Mouse (Mus musculus) spleen, postnatal 10 days (tissue): ENCODE results near the gene Treml2.
"Not testable (repeated sequence)": the region's sequence is repeated elsewhere in the genome, so short reads cannot be mapped to it uniquely, and the experiment has no call there.

Source experiments
- DNase-seq, 2 experiments: peaks; one replicate each; pipeline ENCODE4 v3.0.0; 2021 to 2022; ENCODE audit warnings: low spot score in 2 of 2

Gene Treml2

GRCm38 (mm10) chr17:48346834-48347233 is 47.5 kb downstream of the Treml2 start:
- no peak for DNase-seq

DNA sequence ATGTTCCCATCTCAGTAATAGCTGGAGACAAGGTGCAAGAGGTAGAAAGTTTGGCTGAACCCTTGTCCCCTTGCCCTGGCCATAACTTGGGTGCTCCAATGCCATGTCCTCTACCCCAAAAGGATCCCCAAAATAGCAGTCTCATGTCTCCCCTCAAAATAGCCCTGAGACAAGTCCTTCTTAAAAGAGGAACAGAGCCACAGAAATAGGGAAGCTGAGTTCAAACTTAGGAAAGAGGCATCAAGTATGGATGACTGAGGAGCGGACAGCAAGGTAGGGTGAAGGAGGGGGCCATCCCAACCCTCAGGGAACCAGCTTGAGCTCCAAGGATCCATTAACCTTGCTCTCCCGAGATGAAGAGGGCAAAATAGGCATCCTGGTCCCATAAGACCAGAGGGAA is 48.0 kb downstream of the Treml2 start:
- DNase-seq: no peak

GRCm38 (mm10) chr17:48350681-48351193 is 51.4 kb downstream of the Treml2 start:
- no peak for DNase-seq

- DNase-seq: not testable (repeated sequence)
Measured at GRCm38 (mm10) chr17:48352976-48353375, 53.7 kb downstream of the Treml2 start.

- no peak for DNase-seq
Measured at GRCm38 (mm10) chr17:48355822-48356221, 56.5 kb downstream of the Treml2 start.

GRCm38 (mm10) chr17:48357892-48358291 is 58.6 kb downstream of the Treml2 start:
- DNase-seq: no peak

DNA sequence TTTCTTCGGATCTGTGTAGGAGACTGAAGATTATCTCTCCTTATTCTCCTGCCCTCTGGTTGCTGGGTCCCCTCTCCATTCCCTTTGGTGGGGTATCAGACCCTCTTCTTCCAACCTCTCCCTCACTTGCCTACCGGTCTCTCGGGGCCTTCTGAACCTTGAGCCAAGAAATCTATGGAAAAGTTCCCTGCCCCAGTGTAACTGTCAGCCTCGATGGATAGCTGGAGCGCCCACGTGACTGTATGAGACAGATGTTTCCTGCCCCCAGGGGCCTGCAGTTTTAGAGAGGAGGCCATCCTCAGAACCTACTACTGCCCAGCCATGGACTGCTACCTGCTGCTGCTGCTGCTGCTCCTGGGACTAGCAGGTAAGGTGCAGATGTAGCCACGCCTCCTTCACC is 60.3 kb downstream of the Treml2 start, which contains the start of gene Treml1:
Gene Treml1, plus strand, starts transcription at position 301 of the 400 bp plus-strand sequence.
- DNase-seq: no peak

DNA sequence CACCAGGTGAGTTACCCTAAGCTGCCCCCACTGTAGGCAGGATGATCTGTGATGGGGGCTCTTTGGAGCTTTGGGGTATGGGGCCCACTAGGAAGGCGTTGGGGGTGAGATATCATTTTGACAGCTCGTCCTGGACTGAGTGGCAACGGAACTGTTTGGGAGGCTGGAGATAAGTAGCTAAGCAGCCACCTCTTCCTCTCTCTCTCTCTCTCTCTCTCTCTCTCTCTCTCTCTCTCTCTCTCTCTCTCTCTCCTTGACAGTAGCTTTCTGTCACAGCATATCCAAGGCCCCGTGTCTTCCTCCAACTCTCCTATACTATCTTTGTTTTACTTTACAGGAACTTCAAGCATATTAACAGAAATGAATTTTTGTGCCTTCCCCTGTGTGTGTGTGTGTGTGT is 61.2 kb downstream of the Treml2 start:
- DNase-seq: no peak
